8 mouse cellular contexts compared by ENCODE assay signal in the genomic region with DNA sequence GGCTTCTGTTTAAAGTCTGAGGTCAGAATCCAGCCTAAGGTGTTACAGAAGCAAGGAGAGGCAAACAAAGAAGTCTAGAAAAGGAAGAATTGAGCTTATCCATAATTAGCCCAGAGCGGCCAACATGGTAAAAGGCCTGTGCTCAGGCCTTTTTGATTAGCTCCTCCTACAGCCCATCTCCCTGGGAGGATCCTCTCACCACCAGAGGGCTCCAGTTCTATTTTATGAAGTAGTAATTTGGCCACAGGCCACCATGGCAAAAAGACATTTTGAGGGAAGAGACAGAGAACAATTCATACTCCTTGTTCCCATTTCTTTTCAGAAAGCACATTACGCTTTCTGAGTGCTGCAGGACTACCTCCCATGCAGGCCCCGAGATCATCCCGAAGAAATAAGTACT. TPM values are rescaled to one million over a fixed set of nuclear protein-coding genes. Genes with fewer than 3 reads are reported as not detected.
A peak's percentile ranks its signal among the peaks of the same experiment; 100 is the strongest.
DNase-seq lines count a peak whose midpoint lies in the region; ATAC-seq and TF ChIP-seq lines count a peak whose summit lies in the region.

No protein-coding gene starts in this region.

- no peak overlapping the region for H3K4me2 ChIP-seq in limb, embryonic 14.5 days (replicated peaks; ENCODE audit: low read depth, low read length, severe bottlenecking)

- no peak overlapping the region for H3ac ChIP-seq in C2C12 (ENCODE audit: control insufficient read depth, insufficient read length, low read depth)

- H3K79me2 ChIP-seq in C2C12 (ENCODE audit: control insufficient read depth, insufficient read depth) = no peaks in the 10 kb centered on the region

- H3K79me3 ChIP-seq in C2C12 (ENCODE audit: low read depth) = no peaks in the 10 kb centered on the region

- H3K27me3 ChIP-seq in C2C12 (ENCODE audit: control insufficient read depth, insufficient read depth, insufficient read length) = no peaks in the 10 kb centered on the region
- H3K27me3 ChIP-seq in limb, embryonic 14.5 days (ENCODE audit: control insufficient read depth, insufficient read depth, low read length) = no peaks in the 10 kb centered on the region

- peaks cover 10% of the 10 kb centered on the region for H3K36me3 ChIP-seq in C2C12 (ENCODE audit: control insufficient read depth, insufficient read depth)
- no peaks in the 10 kb centered on the region for H3K36me3 ChIP-seq in ES-E14 (ENCODE audit: control insufficient read depth, insufficient read depth, low read length, poor library complexity, severe bottlenecking)
- peaks cover 12% of the 10 kb centered on the region for H3K36me3 ChIP-seq in limb, embryonic 14.5 days (ENCODE audit: control insufficient read depth, insufficient read depth, low read length)

- ATAC-seq in limb, embryonic 14.5 days (ENCODE audit: low FRiP score, low read depth) = no peak
- no peak for ATAC-seq in erythroblast, adult 5-6 weeks (replicated peaks; ENCODE audit: low FRiP score, poor library complexity, severe bottlenecking)

- 75% methylated on average over 4 of the region's 4 CpGs for WGBS in limb, embryonic 14.5 days

- H3K4me3 ChIP-seq in C2C12 (ENCODE audit: insufficient read depth, poor library complexity, severe bottlenecking) (no peak overlapping the region), ES-E14 (ENCODE audit: insufficient read depth in 1 of 2, low read depth in 1 of 2, low read length in 2 of 2, poor library complexity in 1 of 2, severe bottlenecking in 1 of 2) (no peak overlapping the region)
- no peak overlapping the region for H3K4me3 ChIP-seq in limb, embryonic 14.5 days (replicated peaks; ENCODE audit: low read length)

- H3K9ac ChIP-seq in ES-E14 (ENCODE audit: insufficient read depth, low read depth, low read length, poor library complexity, severe bottlenecking) = no peak overlapping the region
- H3K9ac ChIP-seq in limb, embryonic 14.5 days (ENCODE audit: low read depth, low read length, severe bottlenecking) = no peak overlapping the region

- peak; percentile 10 for TF ChIP-seq CTCF in C2C12 (IDR thresholded peaks at IDR 0.05; ENCODE audit: control insufficient read depth, insufficient read depth, insufficient read length)

- in situ Hi-C loops in ES-E14 (cut with MboI; ENCODE audit: low sequenced_read_pairs in 2 of 2, unreplicated experiment in 2 of 2) = no loop called here

- no peaks in the 10 kb centered on the region for H3K9me3 ChIP-seq in ES-E14 (ENCODE audit: control insufficient read depth, insufficient read depth, low read depth, low read length)
- H3K9me3 ChIP-seq in limb, embryonic 14.5 days (ENCODE audit: control insufficient read depth, low read length) = no peaks in the 10 kb centered on the region

- peak; percentile 34 for DNase-seq in ES-E14 (ENCODE audit: low read depth, low spot score)
- DNase-seq in cerebellum, adult 18-20 months = peak; percentile 45 to 47
- DNase-seq in frontal cortex, adult 2 months (ENCODE audit: extremely low spot score in 1 of 2, low spot score in 1 of 2) = peak; percentile 28 to 83
- peak; percentile 28 for DNase-seq in induced T-regulatory cell, adult 2 months (ENCODE audit: low read depth)
- peak; percentile 18 for DNase-seq in limb, embryonic 14.5 days (ENCODE audit: low spot score)
- DNase-seq in retina, adult 2 months (ENCODE audit: low read depth, low spot score) = peak; percentile 32

- H3K4me1 ChIP-seq in ES-E14 (ENCODE audit: control insufficient read depth in 2 of 2, insufficient read depth in 2 of 2, low read length in 2 of 2, poor library complexity in 1 of 2) = no peaks in the 10 kb centered on the region
- H3K4me1 ChIP-seq in limb, embryonic 14.5 days (ENCODE audit: control insufficient read depth, insufficient read depth, low read length) = no peaks in the 10 kb centered on the region

- no peak overlapping the region for H3K27ac ChIP-seq in ES-E14 (ENCODE audit: insufficient read depth, low read depth, low read length, poor library complexity, severe bottlenecking)
- no peak overlapping the region for H3K27ac ChIP-seq in limb, embryonic 14.5 days (replicated peaks; ENCODE audit: low read depth, low read length)

- TF ChIP-seq POLR2A in limb, embryonic 14.5 days (IDR thresholded peaks at IDR 0.05; ENCODE audit: borderline replicate concordance, extremely low read depth, insufficient read depth, insufficient read length) = no peak

TF ChIP-seq in C2C12, 6 proteins besides CTCF, POLR2A, EP300 and RAD21:
- no peak for TF ChIP-seq CEBPB (IDR thresholded peaks at IDR 0.05; ENCODE audit: low read depth)
- no peak for TF ChIP-seq MYOG (IDR thresholded peaks at IDR 0.05; ENCODE audit: control insufficient read depth, extremely low read depth, insufficient read length)
- TF ChIP-seq FOSL1 (IDR thresholded peaks at IDR 0.05; ENCODE audit: insufficient read depth, low read length, poor library complexity, severe bottlenecking) = no peak
- no peak for TF ChIP-seq MYOD1 (IDR thresholded peaks at IDR 0.05; ENCODE audit: control insufficient read depth, insufficient read length, low read depth)
- TF ChIP-seq MAX (IDR thresholded peaks at IDR 0.05) = no peak
- no peak for TF ChIP-seq USF1 (IDR thresholded peaks at IDR 0.05; ENCODE audit: low read depth)

TF ChIP-seq in ES-E14, 5 proteins besides CTCF, POLR2A, EP300 and RAD21:
- no peak for TF ChIP-seq HCFC1 (IDR thresholded peaks at IDR 0.05; ENCODE audit: borderline replicate concordance, insufficient read depth, low read length)
- no peak for TF ChIP-seq MAFK (IDR thresholded peaks at IDR 0.05; ENCODE audit: insufficient read depth, low read depth, low read length)
- no peak for TF ChIP-seq ZNF384 (IDR thresholded peaks at IDR 0.05; ENCODE audit: low read depth, low read length)
- no peak for TF ChIP-seq ZC3H11A (IDR thresholded peaks at IDR 0.05; ENCODE audit: borderline replicate concordance, low read depth, low read length)
- no peak for TF ChIP-seq CHD2 (IDR thresholded peaks at IDR 0.05; ENCODE audit: low read depth, low read length)

RNA-seq across cellular contexts. Expression of gene Mthfd2l, which starts 46.3 kb away (rescaled TPM):
- polyA plus RNA-seq in C2C12 (2012; fragmentation: generic; extraction: Trizol) = 10.2 TPM
- total RNA-seq in ES-E14 (2012; rRNA removed) = 4.0 and 4.8 TPM in 2 replicates
- polyA plus RNA-seq in frontal cortex, adult 2 months (2012; rRNA removed) = 19.0 and 23.6 TPM in 2 replicates
- polyA plus RNA-seq in limb, embryonic 14.5 days (2012; rRNA removed) = 48.5 and 50.7 TPM in 2 replicates
- 55.0 and 55.8 TPM in 2 replicates for polyA plus RNA-seq in limb, embryonic 14.5 days (2014; fragmentation: Nextera tagmentation; extraction: Ambion mirVana)
- total RNA-seq in erythroblast, adult 5-6 weeks (2015; ENCODE audit: low replicate concordance) = 0.38 and 1.7 TPM in 2 replicates
- total RNA-seq in erythroblast, adult 5-6 weeks (2017; ENCODE audit: low replicate concordance) = 3.0 TPM in 1 of 2 replicates, not detected in the other

RNA-seq across cellular contexts. Expression of gene Epgn, which starts 50.0 kb away (rescaled TPM):
- polyA plus RNA-seq in C2C12 (2012; fragmentation: generic; extraction: Trizol) = 0.04 TPM
- not detected in 2 replicates for total RNA-seq in ES-E14 (2012; rRNA removed)
- 0.04 and 0.08 TPM in 2 replicates for polyA plus RNA-seq in frontal cortex, adult 2 months (2012; rRNA removed)
- polyA plus RNA-seq in limb, embryonic 14.5 days (2012; rRNA removed) = 0.25 and 0.32 TPM in 2 replicates
- 0.18 and 0.44 TPM in 2 replicates for polyA plus RNA-seq in limb, embryonic 14.5 days (2014; fragmentation: Nextera tagmentation; extraction: Ambion mirVana)
- not detected in 2 replicates for total RNA-seq in erythroblast, adult 5-6 weeks (2015; ENCODE audit: low replicate concordance)
- not detected in 2 replicates for total RNA-seq in erythroblast, adult 5-6 weeks (2017; ENCODE audit: low replicate concordance)
